Comparison of ENCODE assay signal across 8 mouse cellular contexts in genomic region chr2:92810956-92811355, GRCm38 (mm10).
DNase-seq lines count a peak whose midpoint lies in the region; ATAC-seq and TF ChIP-seq lines count a peak whose summit lies in the region.
"Not testable (repeated sequence)": the region's sequence is repeated elsewhere in the genome, so short reads cannot be mapped to it uniquely, and the experiment has no call there.

No protein-coding gene starts in this region.

- not testable (repeated sequence) for H3K9me3 ChIP-seq in midbrain, embryonic 14.5 days (ENCODE audit: control insufficient read depth, low read length)

- not testable (repeated sequence) for TF ChIP-seq CTCF in thymus, adult 2 months (IDR thresholded peaks at IDR 0.05; ENCODE audit: borderline replicate concordance, control insufficient read depth, extremely low read depth, insufficient read depth, low read length, poor library complexity)

- DNase-seq in CD4-positive, CD25-positive, alpha-beta regulatory T cell, adult 2 months (ENCODE audit: low read depth, low spot score) = peak; percentile 26
- peak; percentile 58 to 62 for DNase-seq in adrenal gland, postnatal 36 days
- DNase-seq in embryo, embryonic 10.5 days (ENCODE audit: low spot score) = peak; percentile 86
- DNase-seq in gastrocnemius, postnatal 14 days = peak; percentile 21
- DNase-seq in kidney, postnatal 10 days = peak; percentile 79
- peak; percentile 76 to 89 for DNase-seq in left cerebral cortex, postnatal 25 days (ENCODE audit: low spot score in 2 of 2)
- peak; percentile 91 for DNase-seq in midbrain, embryonic 14.5 days
- peak; percentile 15 for DNase-seq in thymus, adult 2 months

- not testable (repeated sequence) for ATAC-seq in midbrain, embryonic 14.5 days (ENCODE audit: low FRiP score, low TSS enrichment)

- H3K9ac ChIP-seq in midbrain, embryonic 14.5 days (replicated peaks; ENCODE audit: low read length) = not testable (repeated sequence)

- not testable (repeated sequence) for H3K4me3 ChIP-seq in midbrain, embryonic 14.5 days (replicated peaks; ENCODE audit: low read depth, low read length); thymus, adult 2 months (ENCODE audit: control insufficient read depth, insufficient read depth, low read length)

- not testable (repeated sequence) for H3K27ac ChIP-seq in midbrain, embryonic 14.5 days (replicated peaks; ENCODE audit: low read depth, low read length); thymus, adult 2 months (ENCODE audit: control insufficient read depth, insufficient read depth, low read length)

- intact Hi-C loops in gastrocnemius, postnatal 14 days (cut with DNase I; ENCODE audit: low total_unique reads) = loop anchor here (5.0 kb wide), 2 partner anchors 204 to 324 kb away; no protein-coding TSS in a partner anchor
- intact Hi-C loops in left cerebral cortex, postnatal 25 days (cut with DNase I) = loop anchor here (1.0 to 2.0 kb wide), 3 partner anchors 118 to 325 kb away; no protein-coding TSS in a partner anchor

- 12% methylated on average over 6 of the region's 6 CpGs for WGBS in midbrain, embryonic 14.5 days
- 9% methylated on average over 6 of the region's 6 CpGs for WGBS in thymus, adult 2 months

- not testable (repeated sequence) for H3K4me2 ChIP-seq in midbrain, embryonic 14.5 days (ENCODE audit: low read length)

- TF ChIP-seq POLR2A in thymus, adult 2 months (IDR thresholded peaks at IDR 0.05; ENCODE audit: control insufficient read depth, extremely low read depth, insufficient read depth, low read length, poor library complexity) = not testable (repeated sequence)

- H3K4me1 ChIP-seq in midbrain, embryonic 14.5 days (ENCODE audit: control insufficient read depth, insufficient read depth, low read length) = peaks cover 54% of the 10 kb centered on the region
- not testable (repeated sequence) for H3K4me1 ChIP-seq in thymus, adult 2 months (replicated peaks; ENCODE audit: control insufficient read depth, insufficient read depth, low read length)

- H3K27me3 ChIP-seq in midbrain, embryonic 14.5 days (ENCODE audit: control insufficient read depth, insufficient read depth, low read length); thymus, adult 2 months (ENCODE audit: control insufficient read depth, insufficient read depth, low read length): not testable (repeated sequence)

- H3K36me3 ChIP-seq in midbrain, embryonic 14.5 days (ENCODE audit: control insufficient read depth, insufficient read depth, low read length); thymus, adult 2 months (ENCODE audit: control insufficient read depth, insufficient read depth, low read length): not testable (repeated sequence)

Comparison
In these comparisons a context has a peak if more than half of its experiments do, and no peak if none do; other contexts are left out.
1. DNase-seq: peak in every context shown above with its lines; median percentile 91 in midbrain, embryonic 14.5 days; 86 in embryo, embryonic 10.5 days; 82 in left cerebral cortex, postnatal 25 days; 79 in kidney, postnatal 10 days; 60 in adrenal gland, postnatal 36 days; 26 in CD4-positive, CD25-positive, alpha-beta regulatory T cell, adult 2 months; 21 in gastrocnemius, postnatal 14 days; 15 in thymus, adult 2 months.